Mouse (Mus musculus) small intestine, adult 2 months (tissue): ENCODE results near the gene Grk2. TPM values are rescaled to one million over a fixed set of nuclear protein-coding genes. Genes with fewer than 3 reads are reported as not detected.

ENCODE experiments used
- H3K27ac ChIP-seq: fragments of 200-500 bp; 2 replicates; pipeline ENCODE4 v1.5.1; 2012; ENCODE audit warnings: low read depth, low read length, control low read depth, inconsistent platforms; ENCODE audit not compliant: insufficient read depth
- H3K27me3 ChIP-seq: fragments of 200-500 bp; 2 replicates; pipeline ENCODE4 v1.6.1; 2012; ENCODE audit warnings: mild to moderate bottlenecking, moderate library complexity, low read length, inconsistent platforms; ENCODE audit not compliant: control insufficient read depth, insufficient read depth
- H3K36me3 ChIP-seq: fragments of 200-500 bp; 2 replicates; pipeline ENCODE4 v1.6.1; 2012; ENCODE audit warnings: mild to moderate bottlenecking, low read length, control low read depth, inconsistent platforms; ENCODE audit not compliant: control insufficient read depth, insufficient read depth
- H3K4me1 ChIP-seq: fragments of 200-500 bp; 2 replicates; pipeline ENCODE4 v1.6.1; 2012; ENCODE audit warnings: low read length, inconsistent platforms, mixed read lengths; ENCODE audit not compliant: control insufficient read depth, insufficient read depth, insufficient read length
- H3K4me3 ChIP-seq: fragments of 200-500 bp; 2 replicates; pipeline ENCODE4 v1.5.1; 2012; ENCODE audit warnings: low read depth, mild to moderate bottlenecking, control low read depth, inconsistent platforms, low read length, moderate library complexity
- CTCF ChIP-seq: fragments of 200-500 bp; IDR thresholded peaks from 2 replicates; pipeline ENCODE4 v1.5.1; 2012; ENCODE audit warnings: low read depth, mild to moderate bottlenecking, control low read depth, inconsistent platforms, low read length, moderate library complexity, mixed read lengths; ENCODE audit not compliant: insufficient replicate concordance, insufficient read length; ENCODE audit errors: extremely low read depth
- POLR2A ChIP-seq: fragments of 200-500 bp; IDR thresholded peaks from 2 replicates; pipeline ENCODE4 v1.6.1; 2012; ENCODE audit warnings: low read depth, mild to moderate bottlenecking, control low read depth, inconsistent platforms, low read length, moderate library complexity
- WGBS: fragments of 180-500 bp; shearing (Covaris S2); methylation state at CpG from one replicate; pipeline ENCODE4 v1.1.7; 2018; 5-methylcytosine and 5-hydroxymethylcytosine counted together
- polyA plus RNA-seq: library from polyadenylated mRNA; depleted of rRNA; stranded (reverse); fragments of >200 nt; gene quantifications from 2 replicates; pipeline ENCODE4 v1.2.3, GENCODE M21; 2012; rRNA removed

The Grk2 gene
- polyA plus RNA-seq, 1 experiment, result 128 TPM

DNA sequence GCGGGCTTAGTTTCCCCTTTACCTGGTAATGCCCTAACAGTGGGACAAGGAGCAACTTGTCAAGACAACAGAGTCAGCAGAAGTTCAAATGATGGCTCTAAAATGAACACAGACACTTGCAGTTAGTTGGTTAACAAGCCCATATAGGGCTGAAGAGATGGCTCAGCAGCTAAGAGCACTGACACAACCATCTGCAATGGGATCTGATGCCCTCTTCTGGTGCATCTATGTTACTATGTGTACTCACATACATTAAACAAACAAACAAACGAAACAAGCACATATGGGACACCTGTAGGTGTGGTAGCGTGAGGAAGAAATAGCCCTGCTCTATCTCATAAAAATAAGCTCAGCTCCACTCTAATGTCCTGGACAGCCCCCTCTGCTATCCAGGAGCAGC is 63.6 kb downstream of the Grk2 start:
- H3K27me3 ChIP-seq, result no peaks in the 10 kb centered on the region
- no peak overlapping the region for H3K27ac ChIP-seq
- H3K4me1 ChIP-seq, result no peaks in the 10 kb centered on the region
- TF ChIP-seq CTCF, result no peak
- TF ChIP-seq POLR2A, result no peak
- 60% methylated on average over 3 of the region's 3 CpGs for whole genome bisulfite sequencing
- no peak overlapping the region for H3K4me3 ChIP-seq
- H3K36me3 ChIP-seq, result no peaks in the 10 kb centered on the region

DNA sequence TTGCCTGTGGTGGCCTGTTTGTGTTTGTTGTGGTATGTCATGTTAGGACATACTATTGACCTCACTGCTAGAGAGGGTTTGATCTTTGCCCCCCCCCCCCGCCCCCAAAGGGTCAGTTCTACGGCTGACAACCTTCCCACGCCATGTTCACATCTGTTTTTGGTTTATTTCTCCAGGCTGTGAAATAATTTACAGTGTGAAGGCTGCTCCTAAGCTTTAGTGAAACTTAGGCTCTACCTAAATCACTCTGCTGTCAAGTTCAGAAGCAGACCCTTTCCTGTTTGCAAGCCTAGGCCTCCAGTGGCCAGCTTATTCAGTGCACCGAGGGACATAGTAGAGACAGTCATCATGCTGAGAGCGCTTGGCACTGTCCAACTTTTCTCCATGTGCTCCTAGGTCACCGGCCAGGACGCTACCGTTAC is 65.8 kb downstream of the Grk2 start:
- Histone ChIP-seq H3K27me3 (no peaks in the 10 kb centered on the region), H3K4me1 (no peaks in the 10 kb centered on the region), H3K27ac (no peak overlapping the region), H3K36me3 (no peaks in the 10 kb centered on the region), H3K4me3 (no peak overlapping the region)
- WGBS, result 75% methylated on average over 8 of the region's 8 CpGs
- no peak for TF ChIP-seq CTCF
- TF ChIP-seq POLR2A, result no peak

Other genes starting within 250 kb of the Grk2 start
- gene Gstp3, start 246.7 kb downstream of the Grk2 start, polyA plus RNA-seq, result 11.8 and 15.0 TPM in 2 replicates
- 24.8 TPM in 1 of 2 replicates, not detected in the other for gene Cabp2, start 224.6 kb downstream of the Grk2 start, polyA plus RNA-seq
- 186 and 366 TPM in 2 replicates for gene Cdk2ap2, start 209.0 kb downstream of the Grk2 start, polyA plus RNA-seq
- 108 and 197 TPM in 2 replicates for gene Pitpnm1, start 206.2 kb downstream of the Grk2 start, polyA plus RNA-seq
- 41.3 and 59.8 TPM in 2 replicates for gene Aip, start 180.4 kb downstream of the Grk2 start, polyA plus RNA-seq
- 0.06 TPM in 1 of 2 replicates, not detected in the other for gene Gpr152, start 166.4 kb downstream of the Grk2 start, polyA plus RNA-seq
- 0.25 and 0.42 TPM in 2 replicates for gene Cabp4, start 162.2 kb downstream of the Grk2 start, polyA plus RNA-seq
- gene Coro1b, start 157.6 kb downstream of the Grk2 start, polyA plus RNA-seq, result 264 and 493 TPM in 2 replicates
- 95.3 and 169 TPM in 2 replicates for gene Ptprcap, start 152.6 kb downstream of the Grk2 start, polyA plus RNA-seq
- 37.9 and 42.5 TPM in 2 replicates for gene Rps6kb2, start 142.9 kb downstream of the Grk2 start, polyA plus RNA-seq
- gene Carns1, start 130.7 kb downstream of the Grk2 start, polyA plus RNA-seq, result 3.7 and 4.4 TPM in 2 replicates
- gene Tbc1d10c, start 114.9 kb downstream of the Grk2 start, polyA plus RNA-seq, result 15.3 and 21.9 TPM in 2 replicates
- 142 and 258 TPM in 2 replicates for gene Ppp1ca, start 114.2 kb downstream of the Grk2 start, polyA plus RNA-seq
- gene Rad9a, start 104.6 kb downstream of the Grk2 start, polyA plus RNA-seq, result 8.2 and 12.2 TPM in 2 replicates
- gene Clcf1, start 92.0 kb downstream of the Grk2 start, polyA plus RNA-seq, result 10.1 and 12.4 TPM in 2 replicates
- gene AC109138.7, start 91.9 kb downstream of the Grk2 start, polyA plus RNA-seq, result not detected in 2 replicates
- gene Pold4, start 74.3 kb downstream of the Grk2 start, polyA plus RNA-seq, result 46.4 and 118 TPM in 2 replicates
- gene Ssh3, start 37.0 kb downstream of the Grk2 start, polyA plus RNA-seq, result 72.2 and 105 TPM in 2 replicates
- 1.1 and 1.8 TPM in 2 replicates for gene Ankrd13d, start 23.1 kb downstream of the Grk2 start, polyA plus RNA-seq
- 37.8 and 100 TPM in 2 replicates for gene Kdm2a, start 92.1 kb upstream of the Grk2 start, polyA plus RNA-seq
- gene Rhod, start 133.2 kb upstream of the Grk2 start, polyA plus RNA-seq, result 56.0 and 168 TPM in 2 replicates
- 9.3 and 41.8 TPM in 2 replicates for gene Syt12, start 171.2 kb upstream of the Grk2 start, polyA plus RNA-seq
- 84.7 and 128 TPM in 2 replicates for gene 2010003K11Rik, start 192.4 kb upstream of the Grk2 start, polyA plus RNA-seq
- gene Pcx, start 204.2 kb upstream of the Grk2 start, polyA plus RNA-seq, result 31.3 and 44.9 TPM in 2 replicates